Mouse (Mus musculus) CH12.LX (cell line): ENCODE measurements around the gene Tbc1d30.

Experiments used
- CTCF ChIP-seq, 2 experiments: IDR thresholded peaks in 1 of 2; conservative IDR thresholded peaks in 1 of 2; 2 replicates each; pipeline ENCODE4 v1.5.1; 2011 to 2012; ENCODE audit warnings: low read depth in 2 of 2, low read length in 2 of 2, improper control_type of control experiment in 1 of 2, inconsistent platforms in 1 of 2, mild to moderate bottlenecking in 1 of 2, moderate library complexity in 1 of 2
- NRF1 ChIP-seq: IDR thresholded peaks from 2 replicates; pipeline ENCODE4 v1.6.1; 2014; ENCODE audit warnings: low read depth, mild to moderate bottlenecking, inconsistent platforms, low read length, improper control_type of control experiment, moderate library complexity
- POLR2A ChIP-seq: IDR thresholded peaks from 2 replicates; pipeline ENCODE4 v1.6.1; 2011; ENCODE audit warnings: low read depth, mild to moderate bottlenecking, improper control_type of control experiment, low read length
- UBTF ChIP-seq: IDR thresholded peaks from 2 replicates; pipeline ENCODE4 v1.6.1; 2012; ENCODE audit warnings: low read depth, mild to moderate bottlenecking, inconsistent platforms, low read length, improper control_type of control experiment, moderate library complexity
- USF1 ChIP-seq: IDR thresholded peaks from 2 replicates; pipeline ENCODE4 v1.6.1; 2014; ENCODE audit warnings: low read depth, mild to moderate bottlenecking, inconsistent platforms, low read length, improper control_type of control experiment

DNA sequence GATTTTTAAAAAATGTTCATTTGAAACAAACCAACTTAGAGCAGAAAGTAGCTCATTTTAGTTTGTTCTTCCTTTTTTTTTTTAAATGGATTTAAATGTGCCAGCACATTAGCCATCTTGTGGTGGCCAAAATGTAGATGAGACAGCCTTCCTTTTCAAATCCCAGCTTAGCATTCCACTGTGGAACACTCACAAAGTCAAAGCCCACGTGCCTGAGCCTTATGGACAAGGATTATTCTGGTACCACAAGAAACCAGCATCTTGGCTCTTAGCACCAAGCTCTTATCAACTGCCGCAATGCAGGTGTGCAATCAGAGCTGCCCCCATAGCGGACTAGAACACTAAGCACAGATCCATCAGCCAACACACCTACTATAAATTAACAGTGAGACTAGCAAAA, 47.5 kb downstream of the Tbc1d30 start:
- TF ChIP-seq POLR2A (no peak), NRF1 (no peak), USF1 (no peak), CTCF (conservative IDR thresholded peaks at IDR 0.05 in 1 of 2, IDR thresholded peaks at IDR 0.05 in 1 of 2; ENCODE audit: low read depth in 2 of 2, low read length in 2 of 2) (no peak), UBTF (no peak)
